Mouse (Mus musculus) liver, embryonic 16.5 days (tissue): ENCODE results near the gene 1700030J22Rik. TPM values are rescaled to one million over a fixed set of nuclear protein-coding genes. Genes with fewer than 3 reads are reported as not detected.

Experiments
- ATAC-seq: fragments of 200-750 bp; cut with Nextera tagmentation; 2 replicates; pipeline ENCODE4 v1.8.0; 2017; ENCODE audit warnings: low read depth, mild to moderate bottlenecking, moderate number of reproducible peaks, moderate library complexity
- H3K27ac ChIP-seq: fragments of 300-500 bp; sonication (generic); 2 replicates; pipeline ENCODE4 v1.5.1; 2014; ENCODE audit warnings: mild to moderate bottlenecking, low read length
- H3K27me3 ChIP-seq: fragments of 300-500 bp; sonication (generic); 2 replicates; pipeline ENCODE4 v1.6.1; 2014; ENCODE audit warnings: low read depth, low read length, mixed read lengths; ENCODE audit not compliant: control insufficient read depth, insufficient read depth
- H3K36me3 ChIP-seq: fragments of 300-500 bp; sonication (generic); 2 replicates; pipeline ENCODE4 v1.6.1; 2014; ENCODE audit warnings: mild to moderate bottlenecking; ENCODE audit not compliant: control insufficient read depth, insufficient read depth
- H3K4me1 ChIP-seq: fragments of 300-500 bp; sonication (generic); 2 replicates; pipeline ENCODE4 v1.6.1; 2014; ENCODE audit warnings: low read depth, low read length, mixed read lengths; ENCODE audit not compliant: control insufficient read depth
- H3K4me2 ChIP-seq: fragments of 300-500 bp; sonication (generic); 2 replicates; pipeline ENCODE4 v1.6.1; 2014; ENCODE audit warnings: low read depth, low read length, mixed read lengths
- H3K4me3 ChIP-seq: fragments of 300-500 bp; sonication (generic); 2 replicates; pipeline ENCODE4 v1.5.1; 2014; ENCODE audit warnings: low read depth, mild to moderate bottlenecking, low read length
- H3K9ac ChIP-seq: fragments of 300-500 bp; sonication (generic); 2 replicates; pipeline ENCODE4 v1.6.1; 2014; ENCODE audit warnings: low read depth, low read length
- H3K9me3 ChIP-seq: fragments of 300-500 bp; sonication (generic); replicated peaks from 2 replicates; pipeline ENCODE4 v1.6.1; 2016; ENCODE audit warnings: low read length; ENCODE audit not compliant: control insufficient read depth
- WGBS: fragments of 180-500 bp; shearing (Covaris S2); extraction: QIAGEN DNeasy Blood & Tissue Kit; methylation state at CpG from one replicate; pipeline ENCODE4 v1.1.7; 2014; ENCODE audit not compliant: insufficient replicate concordance; 5-methylcytosine and 5-hydroxymethylcytosine counted together
- polyA plus RNA-seq: library from polyadenylated mRNA; unstranded; fragments of >200 nt; fragmentation: Nextera tagmentation; extraction: Ambion mirVana; gene quantifications from 2 replicates; pipeline ENCODE4 v1.2.1, GENCODE M21; 2015

The 1700030J22Rik gene
- polyA plus RNA-seq, 1 experiment from 2014 or later, result 0.47 TPM

DNA sequence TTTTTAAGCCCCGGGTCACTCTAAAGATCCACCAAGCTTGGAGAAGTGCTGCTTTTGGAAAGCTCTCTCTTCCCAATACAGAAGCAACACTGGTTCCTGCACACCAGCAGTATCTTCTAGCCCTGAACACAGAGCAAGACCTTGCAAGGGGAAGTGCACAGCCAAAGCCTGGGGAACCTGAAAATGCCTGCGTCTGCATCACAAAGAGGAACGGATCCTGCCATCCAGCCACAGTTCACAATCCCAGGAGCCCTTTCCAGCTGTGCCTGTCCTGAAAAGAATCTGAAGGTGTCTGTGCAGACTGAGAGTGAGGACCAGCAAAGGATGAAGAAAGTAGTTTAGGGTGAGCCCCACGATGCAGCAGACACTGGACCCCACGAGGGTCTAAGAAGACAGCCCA is 3.7 kb downstream of the 1700030J22Rik start:
- no peak overlapping the region for H3K4me3 ChIP-seq
- no peaks in the 10 kb centered on the region; the same call in 1 of the 2 replicates for H3K27me3 ChIP-seq
- ATAC-seq, result no peak
- H3K4me2 ChIP-seq, result no peak overlapping the region
- no peaks in the 10 kb centered on the region for H3K9me3 ChIP-seq
- H3K4me1 ChIP-seq, result peaks cover 15% of the 10 kb centered on the region
- no peak overlapping the region for H3K27ac ChIP-seq
- H3K36me3 ChIP-seq, result no peaks in the 10 kb centered on the region
- WGBS, result 27% methylated on average over 5 of the region's 5 CpGs
- no peak overlapping the region for H3K9ac ChIP-seq

DNA sequence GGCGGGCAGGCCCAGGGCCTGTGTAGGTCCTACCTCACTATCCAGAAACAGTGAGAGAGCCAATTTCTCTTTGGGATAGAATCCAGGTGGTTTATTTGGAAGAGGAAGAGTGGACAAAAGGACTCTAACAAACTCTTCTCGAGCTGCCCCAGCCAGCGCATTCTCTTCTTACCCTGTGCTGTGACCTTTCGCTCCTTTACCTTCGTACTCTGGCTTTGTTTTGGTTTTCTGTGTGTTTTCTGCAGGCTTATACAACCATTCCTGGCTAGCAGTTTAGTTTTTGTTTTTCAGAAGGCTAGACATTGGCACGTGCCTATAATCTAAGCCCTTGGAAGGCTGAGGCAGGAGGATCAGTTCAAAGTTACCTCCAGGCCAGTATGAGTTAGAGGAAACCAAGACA is 9.2 kb downstream of the 1700030J22Rik start:
- ATAC-seq, result no peak
- H3K4me1 ChIP-seq, result no peaks in the 10 kb centered on the region
- H3K27ac ChIP-seq, result no peak overlapping the region
- no peaks in the 10 kb centered on the region for H3K27me3 ChIP-seq
- H3K9ac ChIP-seq, result no peak overlapping the region
- H3K4me3 ChIP-seq, result no peak overlapping the region
- H3K9me3 ChIP-seq, result no peaks in the 10 kb centered on the region
- H3K4me2 ChIP-seq, result no peak overlapping the region
- 72% methylated on average over 6 of the region's 6 CpGs for WGBS
- H3K36me3 ChIP-seq, result no peaks in the 10 kb centered on the region

DNA sequence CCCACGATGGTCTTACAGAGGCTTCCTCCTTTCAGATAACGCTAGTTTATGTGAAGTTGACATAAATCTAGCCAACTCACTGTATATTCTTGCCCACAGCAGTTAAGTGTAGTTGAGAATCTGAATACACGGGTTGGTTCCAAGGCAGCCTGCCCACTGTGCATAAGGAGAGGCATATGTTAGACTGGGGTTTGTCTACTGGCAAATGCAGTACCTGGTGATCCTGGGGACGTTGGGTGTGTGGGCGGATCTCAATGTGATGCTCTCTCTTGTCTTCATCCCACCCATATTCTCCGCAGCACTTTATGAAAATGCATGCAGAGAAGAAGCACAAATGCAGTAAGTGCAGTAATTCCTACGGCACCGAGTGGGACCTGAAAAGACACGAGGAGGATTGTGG is 24.3 kb downstream of the 1700030J22Rik start:
- WGBS, result 75% methylated on average over 9 of the region's 9 CpGs
- Histone ChIP-seq H3K4me2 (no peak overlapping the region), H3K27me3 (no peaks in the 10 kb centered on the region), H3K27ac (no peak overlapping the region), H3K4me3 (no peak overlapping the region), H3K9me3 (no peaks in the 10 kb centered on the region), H3K9ac (no peak overlapping the region), H3K4me1 (no peaks in the 10 kb centered on the region), H3K36me3 (peaks cover 4% of the 10 kb centered on the region)
- no peak for ATAC-seq

DNA sequence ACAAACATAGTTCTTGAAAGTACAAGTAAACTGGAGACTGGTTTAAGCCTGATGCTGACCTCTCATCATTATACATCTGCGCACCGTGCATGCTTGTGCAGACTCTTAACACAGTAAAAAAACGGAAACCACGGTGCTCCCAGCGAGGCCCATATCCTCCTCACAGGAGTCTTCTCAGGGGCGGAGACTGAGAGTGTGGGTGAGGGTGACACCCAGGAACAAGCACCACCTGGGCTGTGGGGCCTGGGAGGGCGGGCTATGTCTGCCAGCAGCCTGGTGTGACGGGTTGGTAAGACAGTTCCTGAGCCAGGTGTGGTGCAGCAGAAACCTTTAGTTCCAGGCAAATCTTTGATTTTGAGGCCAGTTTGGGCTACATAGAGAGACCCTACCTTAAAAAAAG is 26.3 kb downstream of the 1700030J22Rik start:
- H3K9ac ChIP-seq, result no peak overlapping the region
- H3K27ac ChIP-seq, result no peak overlapping the region
- H3K27me3 ChIP-seq, result no peaks in the 10 kb centered on the region
- no peak overlapping the region for H3K4me2 ChIP-seq
- H3K4me3 ChIP-seq, result no peak overlapping the region
- 62% methylated on average over 8 of the region's 8 CpGs for WGBS
- ATAC-seq, result no peak
- peaks cover 7% of the 10 kb centered on the region for H3K4me1 ChIP-seq
- no peaks in the 10 kb centered on the region for H3K9me3 ChIP-seq
- peaks cover 4% of the 10 kb centered on the region for H3K36me3 ChIP-seq

DNA sequence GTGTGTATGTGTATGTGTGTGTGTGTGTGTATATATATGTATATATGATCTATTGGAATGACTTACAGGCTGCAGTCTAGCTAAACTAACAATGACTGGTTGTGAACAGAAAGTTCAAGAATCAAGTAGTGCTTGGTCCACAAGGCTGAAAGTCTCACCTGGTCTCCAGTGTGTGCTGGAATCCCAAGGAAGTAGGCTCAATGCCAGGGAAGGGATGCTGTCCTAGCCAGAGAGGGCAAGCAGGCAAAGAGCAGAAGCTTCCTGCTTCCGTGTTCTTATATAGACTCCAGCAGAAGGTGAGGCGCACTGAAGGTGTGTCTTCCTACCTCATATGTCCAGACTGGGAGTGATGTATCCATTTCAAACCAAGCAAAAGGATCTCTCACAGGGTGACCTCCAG is 27.0 kb downstream of the 1700030J22Rik start:
- Histone ChIP-seq H3K27ac (no peak overlapping the region), H3K4me3 (no peak overlapping the region), H3K36me3 (peaks cover 4% of the 10 kb centered on the region; the same call in 1 of the 2 replicates), H3K4me1 (peaks cover 11% of the 10 kb centered on the region), H3K27me3 (no peaks in the 10 kb centered on the region), H3K4me2 (no peak overlapping the region), H3K9me3 (no peaks in the 10 kb centered on the region), H3K9ac (no peak overlapping the region)
- no peak for ATAC-seq
- WGBS, result 74% methylated on average over 2 of the region's 2 CpGs

DNA sequence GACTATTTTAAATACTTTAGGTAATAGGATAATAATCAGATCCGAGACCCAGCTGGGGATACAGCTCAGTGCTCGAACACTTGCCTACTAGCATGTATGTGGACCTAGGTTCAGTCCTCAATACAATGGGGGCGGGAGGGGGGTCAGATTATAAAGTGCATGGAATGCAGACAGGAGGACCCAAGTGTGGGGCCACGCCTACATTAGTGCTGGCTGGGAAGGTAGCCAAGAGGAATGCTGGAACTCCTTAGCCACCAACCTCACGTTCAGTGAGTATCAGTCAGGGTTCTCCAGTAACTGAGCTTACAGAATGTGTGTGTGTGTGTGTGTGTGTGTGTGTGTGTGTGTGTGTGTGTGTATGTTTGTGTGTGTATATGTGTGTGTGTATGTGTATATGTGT is 27.4 kb downstream of the 1700030J22Rik start:
- no peak overlapping the region for H3K4me2 ChIP-seq
- H3K4me3 ChIP-seq, result no peak overlapping the region
- no peak overlapping the region for H3K9ac ChIP-seq
- H3K27ac ChIP-seq, result no peak overlapping the region
- H3K4me1 ChIP-seq, result peaks cover 15% of the 10 kb centered on the region
- ATAC-seq, result no peak
- 69% methylated on average over 5 of the region's 5 CpGs for WGBS
- peaks cover 4% of the 10 kb centered on the region; the same call in 1 of the 2 replicates for H3K36me3 ChIP-seq
- H3K9me3 ChIP-seq, result no peaks in the 10 kb centered on the region
- H3K27me3 ChIP-seq, result no peaks in the 10 kb centered on the region

DNA sequence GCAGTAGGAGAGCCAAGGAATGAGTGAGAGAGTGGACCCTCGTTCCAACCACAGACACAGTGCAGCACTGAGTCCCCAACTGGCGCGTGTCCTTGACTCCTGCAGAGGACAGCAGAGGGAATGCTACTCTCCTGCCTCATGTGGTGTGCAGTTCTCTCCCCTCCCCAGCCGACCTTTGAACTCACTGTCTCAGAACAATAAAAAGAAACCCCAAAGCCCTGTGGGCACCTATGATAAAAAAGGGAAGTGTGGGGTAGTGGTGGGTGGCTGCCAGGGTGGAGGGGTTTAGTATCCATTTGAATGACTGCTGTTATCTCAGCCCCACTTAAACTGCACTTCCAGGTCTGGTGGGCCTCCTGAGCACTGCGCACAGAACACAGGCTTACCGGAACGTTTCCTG is 31.2 kb downstream of the 1700030J22Rik start:
- Histone ChIP-seq H3K4me2 (no peak overlapping the region), H3K27me3 (no peaks in the 10 kb centered on the region), H3K4me3 (no peak overlapping the region), H3K9me3 (no peaks in the 10 kb centered on the region), H3K4me1 (peaks cover 46% of the 10 kb centered on the region), H3K36me3 (no peaks in the 10 kb centered on the region), H3K27ac (no peak overlapping the region), H3K9ac (no peak overlapping the region)
- WGBS, result 24% methylated on average over 7 of the region's 7 CpGs
- ATAC-seq, result no peak

DNA sequence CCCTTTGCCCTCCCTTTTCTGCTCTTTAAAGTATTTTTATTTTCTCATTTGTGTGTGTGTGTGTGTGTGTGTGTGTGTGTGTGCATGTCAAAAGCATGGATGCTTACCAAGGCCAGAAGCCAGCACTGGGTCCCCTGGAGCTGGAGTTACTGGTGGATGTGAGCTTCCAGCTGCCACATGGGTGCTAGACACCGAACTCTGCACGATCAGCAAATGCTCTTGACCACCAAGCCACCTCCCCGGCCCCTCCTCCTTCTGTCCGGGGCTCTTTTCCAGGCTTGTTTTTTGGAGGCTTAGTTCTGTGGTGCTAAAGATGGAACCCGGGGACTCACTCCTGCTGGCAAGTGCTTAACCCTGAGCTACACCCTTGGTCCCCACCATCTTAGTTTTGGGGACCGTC is 31.9 kb downstream of the 1700030J22Rik start:
- peak overlapping the region; percentile 67 for H3K4me2 ChIP-seq
- 49% methylated on average over 6 of the region's 6 CpGs for WGBS
- no peaks in the 10 kb centered on the region for H3K9me3 ChIP-seq
- H3K27me3 ChIP-seq, result no peaks in the 10 kb centered on the region
- H3K9ac ChIP-seq, result peak overlapping the region; percentile 32; the same call in 1 of the 2 replicates
- H3K36me3 ChIP-seq, result no peaks in the 10 kb centered on the region
- peaks cover 51% of the 10 kb centered on the region for H3K4me1 ChIP-seq
- ATAC-seq, result no peak
- peak overlapping the region; percentile 56; the same call in 1 of the 2 replicates for H3K27ac ChIP-seq
- peak overlapping the region; percentile 44 for H3K4me3 ChIP-seq

DNA sequence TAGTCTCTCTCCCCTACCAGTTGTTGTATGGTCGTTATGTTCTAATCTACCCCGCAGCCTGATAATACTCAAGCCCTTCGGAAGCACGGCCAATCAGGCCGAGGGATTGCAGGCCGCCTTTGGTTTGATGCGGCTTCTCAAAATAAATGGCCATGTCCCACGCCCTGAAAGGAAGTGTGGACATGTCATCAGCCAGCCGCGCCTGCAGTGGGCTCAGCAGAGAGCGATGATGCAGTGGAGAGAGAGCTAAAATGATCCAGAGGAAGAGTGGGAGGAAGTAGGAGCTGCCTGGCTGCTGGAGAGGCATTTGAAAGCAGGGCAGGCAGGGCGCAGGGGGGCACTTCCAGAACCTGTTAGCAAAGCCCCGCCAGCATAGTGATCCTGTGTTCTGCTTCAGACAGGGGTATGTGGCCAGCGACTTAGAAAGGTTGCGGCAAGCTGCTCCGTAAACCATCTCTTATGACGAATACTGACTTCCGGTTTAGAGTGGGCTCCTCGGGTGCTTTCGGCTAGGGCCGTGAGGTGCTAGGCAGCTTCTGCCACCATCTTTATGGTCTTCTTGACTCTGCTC is 32.4 kb downstream of the 1700030J22Rik start:
- H3K36me3 ChIP-seq, result no peaks in the 10 kb centered on the region
- H3K4me2 ChIP-seq, result peak overlapping the region; percentile 67
- WGBS, result 31% methylated on average over 21 of the region's 21 CpGs
- H3K9ac ChIP-seq, result peak overlapping the region; percentile 32
- no peaks in the 10 kb centered on the region for H3K9me3 ChIP-seq
- no peak for ATAC-seq
- no peaks in the 10 kb centered on the region for H3K27me3 ChIP-seq
- H3K4me3 ChIP-seq, result peak overlapping the region; percentile 44
- peaks cover 51% of the 10 kb centered on the region for H3K4me1 ChIP-seq
- peak overlapping the region; percentile 56 for H3K27ac ChIP-seq
